Mouse (Mus musculus): ENCODE measurements around the gene Lrig1.

Gene Lrig1

GRCm38 (mm10) chr6:94700067-94700491 lies at the start of gene Lrig1:
Lrig1 (minus strand) TSS chr6:94700158.
- peak; percentile 99 for DNase-seq (ENCODE audit: low spot score)

GRCm38 (mm10) chr6:94749626-94750025 lies 49.7 kb upstream of the Lrig1 start:
- no peak for DNase-seq (ENCODE audit: low spot score)

DNA sequence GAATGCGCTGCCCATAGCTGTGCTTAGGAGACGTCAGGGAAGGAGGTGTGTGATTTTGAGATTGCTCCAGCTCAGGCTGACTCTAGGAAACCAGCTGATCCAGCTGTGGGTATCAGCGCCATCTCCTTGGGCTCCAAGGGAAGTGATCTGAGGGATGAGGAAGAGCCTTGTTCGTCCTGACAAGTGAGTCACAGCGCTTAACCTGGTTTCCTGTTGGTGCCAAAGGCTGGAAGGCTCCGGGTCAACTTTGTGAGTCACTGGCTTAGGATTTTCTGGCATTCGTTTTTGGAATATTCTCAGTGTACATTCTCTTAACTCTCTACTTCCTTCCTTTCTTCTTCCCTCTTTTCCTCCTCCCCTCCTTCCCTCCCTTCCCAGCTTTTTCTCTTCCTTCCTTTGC lies 48.4 kb upstream of the Lrig1 start:
- no peak for DNase-seq (ENCODE audit: low spot score)

GRCm38 (mm10) chr6:94740117-94740729 lies 40.3 kb upstream of the Lrig1 start:
- no peak for DNase-seq (ENCODE audit: low spot score)

GRCm38 (mm10) chr6:94738647-94739046 lies 38.7 kb upstream of the Lrig1 start:
- DNase-seq (ENCODE audit: low spot score): no peak

- DNase-seq (ENCODE audit: low spot score): no peak
These were observed 33.9 kb upstream of the Lrig1 start for GRCm38 (mm10) chr6:94733878-94734277.

DNA sequence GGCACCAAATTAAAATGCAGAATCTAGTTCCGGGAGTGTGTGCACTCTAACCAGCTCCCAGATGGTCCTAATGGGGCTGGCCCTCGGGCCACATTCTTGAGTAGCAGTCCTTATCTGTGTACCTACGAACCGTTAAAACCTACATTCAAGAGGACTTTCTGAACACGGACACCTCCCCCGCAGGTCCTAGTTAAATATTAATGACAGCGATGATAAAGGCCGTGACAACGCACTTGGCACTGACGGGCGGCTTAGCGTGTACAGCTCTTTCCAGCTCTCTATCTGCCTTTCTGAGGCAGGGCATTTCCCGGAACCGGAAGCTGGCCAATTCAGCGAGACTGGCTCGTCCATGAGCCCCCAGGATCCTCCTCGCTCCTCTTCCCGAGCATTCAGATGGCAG lies 29.9 kb upstream of the Lrig1 start:
- no peak for DNase-seq (ENCODE audit: low spot score)

DNA sequence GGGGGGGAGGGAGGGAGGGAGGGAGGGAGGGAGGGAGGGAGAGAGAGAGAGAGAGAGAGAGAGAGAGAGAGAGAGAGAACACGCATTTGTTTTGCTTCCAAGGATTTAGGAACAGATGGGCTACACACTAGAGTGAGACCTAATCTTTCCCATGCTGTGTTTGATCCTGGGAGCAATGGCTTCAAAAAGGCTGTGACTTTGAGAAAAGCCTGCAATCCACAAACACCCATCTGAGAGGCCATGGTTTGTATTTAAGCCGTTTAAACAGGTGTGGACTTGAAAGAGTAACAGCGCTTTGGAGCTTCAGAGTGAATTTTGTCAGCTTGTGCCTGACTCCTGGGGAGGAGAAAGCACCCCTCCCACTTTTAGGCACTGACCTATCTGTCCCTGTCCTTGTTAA lies 29.2 kb upstream of the Lrig1 start:
- DNase-seq (ENCODE audit: low spot score): no peak

GRCm38 (mm10) chr6:94724612-94725011 lies 24.7 kb upstream of the Lrig1 start:
- no peak for DNase-seq (ENCODE audit: low spot score)

DNA sequence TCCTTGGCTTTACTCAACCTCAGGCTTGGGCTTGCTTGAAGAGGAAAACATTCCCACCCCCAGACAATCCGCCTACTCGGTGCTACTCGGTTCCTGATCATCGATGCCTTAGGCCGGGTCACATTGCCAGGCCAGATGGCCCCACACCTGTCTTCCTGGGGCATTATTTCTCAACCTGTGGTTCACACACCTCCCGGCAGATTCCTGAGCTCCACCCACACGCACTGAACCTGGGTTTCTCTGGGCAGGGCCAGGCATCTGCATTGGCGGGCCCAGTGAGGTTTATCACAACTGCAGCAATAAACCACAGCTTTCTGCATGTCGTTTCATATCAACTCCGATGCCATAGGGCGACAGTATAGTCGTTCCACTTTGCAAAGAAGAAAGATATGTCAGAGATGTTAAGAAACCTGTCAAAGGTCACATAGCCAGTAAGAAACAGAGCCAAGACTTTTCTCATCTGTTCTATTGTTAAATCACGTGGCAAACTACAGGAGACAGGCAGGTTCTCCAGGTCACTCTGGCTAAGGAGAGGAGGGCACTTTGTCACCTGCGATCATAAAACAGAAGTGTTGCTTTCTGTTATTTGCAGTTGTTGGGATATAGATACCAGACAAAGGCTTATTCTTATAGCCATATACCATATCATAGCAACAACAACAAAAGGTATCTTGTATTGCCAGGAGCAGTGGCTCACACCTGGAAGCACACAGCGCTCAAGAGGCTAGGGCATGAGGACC lies 18.8 kb upstream of the Lrig1 start:
- DNase-seq (ENCODE audit: low spot score): no peak

DNA sequence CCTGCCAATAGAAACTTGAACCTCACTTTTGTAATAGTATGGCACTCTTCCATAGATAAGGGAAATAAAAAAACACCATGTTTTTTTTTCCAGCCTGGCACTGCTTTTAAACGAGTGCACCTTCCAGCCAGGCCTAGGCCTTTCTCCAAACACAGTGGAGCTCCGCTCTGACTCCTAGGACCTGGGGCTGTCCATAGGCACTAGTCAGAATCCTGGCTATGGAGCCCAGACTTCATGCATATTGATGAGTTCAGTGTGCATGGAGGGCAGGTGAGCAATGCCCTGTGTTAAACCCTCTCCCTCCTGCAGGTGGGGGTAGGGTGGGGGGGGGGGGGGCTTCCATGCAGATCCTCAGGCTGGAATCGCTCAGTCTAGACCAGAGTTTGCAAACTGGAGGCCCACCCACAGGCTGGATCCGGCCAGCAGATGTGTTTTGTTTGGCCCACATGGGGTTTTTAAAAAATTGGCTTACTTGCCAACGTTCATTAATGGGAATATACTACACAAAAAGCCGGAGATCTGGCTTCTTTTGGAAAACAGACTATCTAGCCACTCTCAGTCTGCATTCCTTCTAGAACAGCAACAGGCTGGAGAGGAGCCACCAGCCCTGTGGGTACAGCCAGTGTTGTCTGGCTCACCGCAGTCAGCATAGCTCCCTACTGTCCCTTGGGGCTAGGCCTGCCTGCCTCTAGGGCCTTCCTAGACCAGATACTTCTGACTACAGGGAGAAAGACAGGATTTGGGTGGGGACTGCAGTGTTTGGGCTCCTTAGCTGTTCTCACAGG lies 17.9 kb upstream of the Lrig1 start:
- DNase-seq (ENCODE audit: low spot score): no peak

DNA sequence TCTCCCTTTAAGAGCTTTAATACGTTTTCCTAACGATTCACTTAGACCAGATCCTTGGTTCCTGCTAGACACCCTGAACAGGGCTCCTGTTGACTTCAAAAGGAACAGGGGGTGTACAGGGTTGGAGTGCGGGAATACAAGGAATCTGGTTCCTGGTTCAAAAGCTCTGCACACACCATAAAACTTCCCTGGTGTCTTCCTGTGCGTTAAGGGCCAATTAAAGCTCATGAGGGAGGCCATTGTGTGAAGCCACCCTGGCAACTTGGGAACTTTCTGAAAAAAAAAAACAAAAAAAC lies 15.6 kb upstream of the Lrig1 start:
- DNase-seq (ENCODE audit: low spot score): no peak

DNA sequence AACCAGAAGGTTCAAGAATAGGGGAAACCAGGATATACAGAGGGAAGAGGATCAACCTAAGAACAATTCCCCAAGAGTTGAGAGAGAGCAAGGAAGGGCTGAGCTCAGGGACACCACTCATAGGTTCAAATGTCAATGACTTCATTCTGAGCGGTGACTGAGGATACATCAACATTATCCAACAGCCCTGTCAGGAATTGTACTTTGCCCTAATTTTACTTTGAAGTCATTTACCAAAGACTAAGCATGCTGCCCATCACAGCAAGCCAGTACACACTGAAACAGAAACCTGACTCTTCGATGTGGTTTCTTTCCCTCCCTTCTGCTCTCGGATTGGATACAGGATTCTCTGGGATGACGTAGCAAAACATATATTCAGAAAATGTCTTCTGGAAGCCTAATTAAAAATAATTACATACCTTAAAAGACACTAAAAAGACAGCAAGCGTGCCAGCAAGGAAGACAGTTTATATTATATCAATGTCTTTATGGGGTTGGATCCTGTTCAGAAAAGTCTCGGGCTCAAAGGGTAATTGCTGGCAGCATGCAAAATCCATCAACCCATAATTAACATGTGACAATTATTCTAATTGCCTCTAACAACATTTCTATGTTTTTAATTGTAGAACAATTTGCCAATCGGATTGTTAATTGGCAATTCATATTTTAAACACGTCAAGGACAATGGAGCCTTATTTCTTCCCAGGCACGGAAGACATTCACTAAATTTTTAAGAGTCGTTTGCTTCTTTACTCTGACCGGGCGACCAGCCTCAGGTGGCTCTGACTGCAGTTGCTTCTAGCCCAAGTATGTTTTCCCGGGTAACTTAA lies 15.1 kb upstream of the Lrig1 start:
- no peak for DNase-seq (ENCODE audit: low spot score)

DNA sequence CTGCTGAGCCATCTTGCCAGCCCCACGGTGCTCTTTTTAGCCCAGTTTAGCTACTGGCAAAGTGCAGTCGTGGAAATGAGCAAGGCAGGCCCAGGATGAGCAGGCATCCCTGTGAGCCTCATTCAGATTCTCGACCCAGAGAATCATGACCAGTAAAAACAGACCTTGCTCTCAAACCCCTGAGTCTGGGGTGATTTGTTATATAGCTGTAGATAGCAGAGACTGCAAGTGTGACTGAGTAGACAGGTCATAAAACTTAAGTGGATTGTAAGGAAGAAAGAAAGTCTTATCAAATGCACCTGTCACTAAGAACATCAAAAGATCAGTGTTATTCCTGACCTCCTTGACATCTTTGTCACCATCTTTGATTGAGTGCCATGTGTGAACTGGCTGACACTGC lies 9.9 kb upstream of the Lrig1 start:
- DNase-seq (ENCODE audit: low spot score): no peak

- DNase-seq (ENCODE audit: low spot score): no peak
These were observed 9.2 kb upstream of the Lrig1 start for GRCm38 (mm10) chr6:94709150-94709549.

DNA sequence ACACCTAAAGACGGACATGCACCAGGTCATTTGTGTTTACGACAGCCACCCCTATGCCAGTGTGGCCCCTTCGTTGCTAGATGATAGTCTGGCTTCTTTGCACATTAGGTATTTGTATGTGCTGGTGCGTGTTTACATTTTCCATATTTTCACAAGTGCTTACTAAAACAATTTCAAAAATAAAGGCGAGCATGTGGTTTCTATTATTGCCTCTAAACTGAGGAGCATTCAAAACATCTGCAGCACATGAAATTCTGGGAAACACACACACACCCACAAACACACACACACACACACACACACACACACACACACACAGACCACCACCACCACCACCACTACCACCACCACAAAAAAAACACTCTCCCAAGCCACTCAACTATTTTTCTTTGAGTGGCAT lies 7.3 kb upstream of the Lrig1 start:
- no peak for DNase-seq (ENCODE audit: low spot score)

GRCm38 (mm10) chr6:94705931-94706330 lies 6.0 kb upstream of the Lrig1 start:
- no peak for DNase-seq (ENCODE audit: low spot score)

DNA sequence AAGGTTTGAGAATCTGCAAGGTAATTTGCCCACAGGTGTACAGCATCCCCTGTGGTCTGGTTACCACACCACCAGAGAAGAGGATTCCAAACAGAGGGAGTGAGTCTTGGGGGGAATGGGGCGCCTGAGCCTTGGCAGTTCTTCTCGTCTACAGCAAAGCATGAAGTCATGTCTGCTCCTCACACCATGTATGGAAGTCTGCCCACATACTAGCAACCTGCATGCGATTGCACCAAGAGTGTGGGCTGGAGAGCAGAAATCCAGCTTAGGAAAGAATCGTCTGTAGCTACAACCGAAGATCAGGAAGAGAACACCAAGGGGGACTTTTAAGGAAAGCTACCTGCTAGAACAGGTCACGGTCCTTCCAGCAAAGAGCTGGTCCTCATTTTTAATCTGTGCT lies 3.0 kb upstream of the Lrig1 start:
- DNase-seq (ENCODE audit: low spot score): no peak

GRCm38 (mm10) chr6:94701071-94701470 lies 1.1 kb upstream of the Lrig1 start:
- DNase-seq (ENCODE audit: low spot score): peak; percentile 65

GRCm38 (mm10) chr6:94700612-94701011 lies 654 bp upstream of the Lrig1 start:
- peak; percentile 78 for DNase-seq (ENCODE audit: low spot score)

DNA sequence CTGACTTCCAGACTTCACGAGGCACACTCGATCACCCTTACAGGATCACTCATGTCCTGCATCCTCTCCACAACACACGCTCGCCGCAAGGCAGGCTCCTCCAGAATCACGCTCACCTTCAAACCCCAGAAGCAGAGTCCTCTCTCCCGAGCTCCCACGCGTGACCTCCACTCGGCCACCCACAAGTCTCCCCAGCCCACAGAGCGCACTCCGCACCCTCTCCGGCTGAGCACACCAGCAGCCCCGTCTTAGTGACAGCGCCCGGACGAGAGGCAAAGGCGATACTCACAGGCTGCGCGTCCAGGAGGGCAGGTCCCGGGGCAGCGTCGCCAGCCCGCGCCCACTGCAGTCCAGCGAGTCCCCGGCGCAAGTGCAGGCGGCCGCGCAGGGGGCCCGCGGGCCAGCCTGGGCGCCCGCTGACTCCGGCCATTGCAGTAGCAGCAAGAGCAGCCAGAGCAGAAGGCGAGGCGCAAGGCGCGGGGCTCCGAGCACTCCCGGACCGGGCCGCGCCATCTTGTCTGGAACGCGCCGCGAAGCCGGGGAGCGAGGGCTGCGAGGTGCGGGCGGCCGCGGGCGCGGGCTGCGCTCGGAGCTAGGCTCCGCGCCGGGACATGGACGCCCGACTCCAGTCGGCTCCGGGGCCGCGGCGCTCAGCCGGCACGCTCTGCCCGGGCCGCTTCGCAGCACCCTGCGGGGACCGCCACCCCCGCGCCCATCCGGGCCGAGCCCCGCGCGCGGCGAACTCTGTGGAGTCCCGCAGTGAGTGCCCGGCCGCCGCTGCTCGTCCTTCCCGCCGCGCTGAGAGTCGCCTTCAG lies 578 bp downstream of the Lrig1 start:
- DNase-seq (ENCODE audit: low spot score): peak; percentile 63

All from embryo, embryonic 10 days (tissue).